Mouse (Mus musculus) hindbrain, embryonic 10.5 days (tissue): ENCODE measurements at regions not wholly inside any gene's neighbourhood (a gene's known extent, or its start where the extent isn't known, plus 50 kb on each side); places are given as distances from the start of the nearest gene placed in this dataset.
A peak's percentile ranks its signal among the peaks of the same experiment; 100 is the strongest.

Experiments used
- DNase-seq: peaks from one replicate; pipeline ENCODE4 v3.0.0-alpha.2; 2017; ENCODE audit warnings: low spot score
- H3K27ac ChIP-seq: fragments of 300-500 bp; sonication (generic); 2 replicates; pipeline ENCODE4 v1.5.1; 2016; ENCODE audit warnings: mild to moderate bottlenecking, moderate library complexity
- H3K27me3 ChIP-seq: fragments of 300-500 bp; sonication (generic); 2 replicates; pipeline ENCODE4 v1.6.1; 2016; ENCODE audit warnings: mild to moderate bottlenecking; ENCODE audit not compliant: poor library complexity, insufficient read depth, severe bottlenecking
- H3K36me3 ChIP-seq: fragments of 300-500 bp; sonication (generic); 2 replicates; pipeline ENCODE4 v1.6.1; 2016; ENCODE audit warnings: mild to moderate bottlenecking, moderate library complexity
- H3K4me1 ChIP-seq: fragments of 300-500 bp; sonication (generic); replicated peaks from 2 replicates; pipeline ENCODE4 v1.6.1; 2016; ENCODE audit warnings: mild to moderate bottlenecking
- H3K4me3 ChIP-seq: fragments of 300-500 bp; sonication (generic); 2 replicates; pipeline ENCODE4 v1.5.1; 2016; ENCODE audit warnings: mild to moderate bottlenecking, moderate library complexity
- H3K9me3 ChIP-seq: fragments of 300-500 bp; sonication (generic); 2 replicates; pipeline ENCODE4 v1.6.1; 2016; ENCODE audit warnings: mild to moderate bottlenecking, moderate library complexity
- WGBS: fragments of 180-500 bp; shearing (Covaris S2); methylation state at CpG from one replicate; pipeline ENCODE4 v1.1.7; 2016; 5-methylcytosine and 5-hydroxymethylcytosine counted together

DNA sequence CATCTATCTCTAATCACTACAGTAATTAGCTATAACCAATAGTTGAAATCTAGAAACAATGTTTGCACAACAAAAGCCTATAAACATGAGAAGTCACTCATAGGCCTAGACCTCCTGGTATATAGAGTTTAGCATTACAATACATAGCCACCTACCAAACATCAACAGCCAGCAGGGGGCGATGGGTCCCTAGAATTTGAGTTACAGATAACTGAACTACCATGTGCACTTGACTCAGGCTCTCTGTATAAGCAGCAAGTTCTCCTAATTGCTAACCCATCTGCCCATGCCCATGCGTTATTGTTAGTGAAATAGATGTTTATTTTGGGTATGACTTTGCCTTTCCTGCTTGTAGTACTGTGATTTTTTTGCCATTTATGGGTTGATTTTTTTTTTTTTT lies 106.9 kb upstream of the Tgif2lx2 start:
- Histone ChIP-seq H3K4me1 (no peaks in the 10 kb centered on the region), H3K4me3 (no peak overlapping the region), H3K27me3 (no peaks in the 10 kb centered on the region), H3K27ac (no peak overlapping the region), H3K9me3 (no peaks in the 10 kb centered on the region), H3K36me3 (no peaks in the 10 kb centered on the region)
- WGBS, result 42% methylated on average over 2 of the region's 2 CpGs
- DNase-seq, result peak; percentile 4

- Histone ChIP-seq H3K27ac (no peak overlapping the region), H3K36me3 (no peaks in the 10 kb centered on the region), H3K4me1 (no peaks in the 10 kb centered on the region), H3K27me3 (no peaks in the 10 kb centered on the region), H3K4me3 (no peak overlapping the region), H3K9me3 (no peaks in the 10 kb centered on the region)
- DNase-seq, result no peak
Measured at GRCm38 (mm10) chrX:118356888-118357287, 70.1 kb upstream of the Tgif2lx2 start.
